Mouse (Mus musculus): ENCODE results near the gene Fut2.
A peak's percentile ranks its signal among the peaks of the same experiment; 100 is the strongest.
"Not testable (repeated sequence)": the region's sequence is repeated elsewhere in the genome, so short reads cannot be mapped to it uniquely, and the experiment has no call there.

The Fut2 gene

DNA sequence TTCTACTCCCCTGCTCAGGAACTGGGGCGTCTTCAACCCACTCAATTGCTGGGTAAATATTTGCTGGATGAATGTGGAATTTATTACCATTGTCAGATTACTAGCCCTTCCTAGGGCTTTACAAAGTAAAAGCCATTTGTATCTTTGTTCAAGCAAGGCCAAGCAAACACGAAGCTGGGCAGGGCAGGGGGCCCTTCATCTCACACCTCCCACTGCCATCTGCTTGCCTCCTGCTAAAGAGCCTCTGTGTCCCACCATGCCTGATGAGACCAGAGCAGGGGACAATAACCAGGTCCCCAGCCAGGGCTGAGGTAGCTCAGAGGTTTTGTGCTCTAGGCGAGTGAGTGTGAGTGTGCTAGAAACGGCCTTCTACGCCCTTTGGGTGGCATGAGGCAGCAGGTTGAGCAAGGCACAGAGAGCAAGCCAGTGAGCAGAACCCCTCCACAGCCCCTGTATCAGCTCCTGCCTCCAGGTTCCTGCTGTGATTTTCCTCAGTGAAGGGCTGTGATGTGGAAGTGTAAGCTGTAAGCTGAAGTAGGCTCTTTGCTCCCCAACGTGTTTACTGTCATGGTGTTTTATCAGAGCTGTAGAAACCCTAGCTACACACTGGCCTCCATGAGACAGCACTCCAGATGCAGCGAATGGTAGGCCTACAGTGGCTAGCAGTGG lies 11.6 kb upstream of the Fut2 start:
- DNase-seq = no peak

DNA sequence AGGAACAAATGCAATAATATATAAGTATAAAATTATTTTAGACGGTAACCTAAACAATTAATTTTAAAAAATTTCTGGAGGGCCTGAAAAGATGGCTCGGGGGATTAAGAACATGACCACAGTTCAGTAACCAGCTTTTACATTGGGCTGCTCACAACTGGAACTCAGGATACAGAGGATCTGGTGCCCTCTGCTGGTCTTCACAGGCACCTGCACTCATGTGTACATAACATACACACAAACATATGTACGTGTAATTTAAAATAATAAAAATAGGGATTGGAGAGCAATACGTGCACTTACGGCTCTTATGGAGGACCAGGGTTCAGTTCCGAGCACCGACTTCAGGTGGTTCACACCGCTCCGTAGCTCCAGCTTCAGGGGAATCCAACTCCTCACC lies 2.7 kb upstream of the Fut2 start:
- DNase-seq = no peak

DNA sequence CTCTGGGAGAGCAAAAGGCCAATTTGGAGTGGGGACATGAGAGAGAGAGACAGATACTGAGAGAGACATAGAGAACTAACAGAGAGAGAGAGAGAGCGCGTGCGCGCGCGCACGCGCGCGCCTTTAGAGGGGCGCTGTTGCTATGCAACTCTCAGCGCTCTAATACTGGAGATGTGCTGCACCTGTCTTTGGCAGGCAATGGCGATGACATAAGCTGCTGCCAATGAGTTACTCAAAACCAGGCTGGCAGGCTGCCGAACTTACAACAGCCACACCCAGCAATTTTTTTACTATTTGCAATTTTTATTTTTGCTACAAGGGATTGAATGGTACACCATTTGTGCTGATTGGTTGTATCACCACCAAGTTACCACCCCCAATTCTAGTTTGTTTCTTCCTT lies 1.6 kb upstream of the Fut2 start:
- no peak for DNase-seq

DNA sequence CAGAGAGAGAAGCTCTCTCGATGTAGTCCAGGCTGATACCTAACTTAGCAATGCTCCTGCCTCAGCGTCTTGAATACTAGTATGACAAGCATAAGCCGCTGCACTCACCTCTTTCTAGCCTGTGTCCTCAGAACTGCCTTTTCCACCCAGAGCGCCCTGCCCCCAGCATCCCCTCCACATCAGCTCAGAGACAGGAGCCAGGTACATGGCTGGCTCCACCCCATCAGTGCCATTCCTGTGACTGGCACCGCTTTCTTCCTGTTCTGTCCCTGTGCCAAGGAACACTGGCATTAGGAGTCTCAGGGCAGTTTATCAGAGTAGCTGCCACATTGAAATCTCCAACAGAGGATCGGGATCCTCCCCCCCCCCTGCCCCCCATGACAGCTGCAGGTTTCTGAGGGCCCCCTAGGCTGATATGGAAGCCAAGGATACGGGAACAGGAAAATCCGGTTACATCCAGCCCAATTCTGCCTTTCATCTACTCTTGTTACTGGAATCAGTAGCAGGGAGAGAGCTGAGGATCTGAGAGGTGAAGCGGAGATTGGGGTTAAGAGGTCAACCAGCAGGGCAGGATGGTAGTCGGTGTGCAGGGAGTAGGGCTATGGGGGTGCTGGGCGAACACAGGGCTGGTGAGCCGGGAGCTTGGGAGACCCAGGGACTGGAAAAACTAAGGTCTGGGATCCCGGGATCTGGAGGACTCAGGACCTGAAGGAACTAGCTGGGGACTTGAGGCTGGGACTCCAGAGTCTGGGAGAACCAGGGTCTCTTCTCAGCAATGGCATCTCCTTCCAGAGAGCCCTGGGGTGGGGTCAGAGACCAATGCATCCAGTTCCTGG lies 673 bp downstream of the Fut2 start:
- DNase-seq = no peak

DNA sequence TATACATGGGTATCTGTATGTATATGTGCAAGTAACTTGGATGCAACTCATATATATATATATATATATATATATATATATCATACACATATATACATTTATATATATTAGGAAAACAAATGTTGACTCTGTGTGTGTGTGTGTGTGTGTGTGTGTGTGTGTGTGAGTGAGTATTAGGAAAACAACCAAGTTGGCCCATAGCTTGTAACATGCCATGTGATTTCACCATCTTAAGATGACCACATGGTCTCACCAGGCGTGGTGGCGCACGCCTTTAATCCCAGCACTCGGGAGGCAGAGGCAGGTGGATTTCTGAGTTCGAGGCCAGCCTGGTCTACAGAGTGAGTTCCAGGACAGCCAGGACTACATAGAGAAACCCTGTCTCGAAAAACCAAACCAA lies 4.5 kb downstream of the Fut2 start:
- DNase-seq = not testable (repeated sequence)

DNA sequence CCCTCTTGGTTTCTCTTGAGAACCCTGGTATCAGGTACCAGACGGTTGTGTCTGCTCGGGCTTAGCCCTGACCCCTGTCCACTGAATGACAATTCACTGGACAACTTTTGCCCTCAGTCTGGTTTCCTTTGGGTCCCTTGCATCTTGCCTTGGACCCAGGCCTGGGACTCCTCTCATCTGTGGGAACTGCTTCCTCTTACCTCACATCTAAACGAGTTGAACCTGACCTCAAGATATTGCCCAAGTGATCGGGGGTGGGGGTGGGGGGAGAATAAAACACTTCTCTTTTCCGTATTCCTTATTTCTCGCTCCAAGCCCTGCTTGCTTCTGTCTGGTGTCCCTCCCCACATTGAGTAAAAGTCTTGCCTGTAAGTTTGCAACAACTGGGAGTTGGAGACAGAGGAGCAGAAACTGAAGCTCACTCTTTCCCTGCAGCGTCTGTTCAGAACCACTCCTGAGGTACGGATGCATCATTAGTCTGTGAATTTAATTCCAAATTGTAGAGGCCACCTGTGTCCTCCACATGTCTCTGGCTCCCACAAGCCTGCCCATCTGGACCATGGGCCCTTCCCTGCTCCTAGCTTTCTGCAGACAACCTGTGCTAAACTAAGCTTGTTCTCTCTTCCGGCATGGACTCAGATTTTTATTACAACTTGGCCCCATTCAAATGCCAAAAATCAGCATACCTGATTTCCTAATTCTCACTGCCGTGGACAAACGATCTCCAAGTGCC lies 5.3 kb downstream of the Fut2 start:
- no peak for DNase-seq

DNA sequence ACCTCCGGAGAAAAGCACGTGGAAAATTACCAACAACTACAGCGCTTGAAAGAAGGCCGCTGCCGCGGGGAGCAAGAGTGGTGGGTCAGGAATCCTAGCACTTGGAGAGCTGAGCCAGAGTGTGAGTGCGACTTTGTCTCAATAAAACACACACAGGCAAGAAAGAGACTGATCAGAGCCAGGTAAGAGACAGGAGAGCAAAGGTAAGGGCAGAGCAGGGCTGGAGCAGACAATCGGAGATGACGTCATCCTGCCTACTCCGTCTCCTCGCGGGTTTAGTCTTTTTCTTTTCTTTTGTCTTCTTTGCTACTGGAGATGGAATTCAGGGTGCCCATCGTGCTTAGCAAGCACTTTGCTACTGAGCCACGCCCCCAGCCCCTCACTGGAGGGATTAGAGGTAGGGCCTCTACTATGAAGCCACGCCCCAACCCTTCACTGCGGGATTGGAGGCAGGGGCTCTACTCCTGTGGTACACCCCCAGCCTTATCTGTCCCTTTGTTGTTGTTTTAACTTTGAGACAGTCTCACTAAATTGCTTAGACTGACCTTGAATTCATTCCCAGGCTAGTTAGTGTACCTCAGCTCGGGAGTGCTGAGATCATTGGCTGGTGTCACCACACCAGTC lies 11.7 kb downstream of the Fut2 start:
- no peak for DNase-seq

DNA sequence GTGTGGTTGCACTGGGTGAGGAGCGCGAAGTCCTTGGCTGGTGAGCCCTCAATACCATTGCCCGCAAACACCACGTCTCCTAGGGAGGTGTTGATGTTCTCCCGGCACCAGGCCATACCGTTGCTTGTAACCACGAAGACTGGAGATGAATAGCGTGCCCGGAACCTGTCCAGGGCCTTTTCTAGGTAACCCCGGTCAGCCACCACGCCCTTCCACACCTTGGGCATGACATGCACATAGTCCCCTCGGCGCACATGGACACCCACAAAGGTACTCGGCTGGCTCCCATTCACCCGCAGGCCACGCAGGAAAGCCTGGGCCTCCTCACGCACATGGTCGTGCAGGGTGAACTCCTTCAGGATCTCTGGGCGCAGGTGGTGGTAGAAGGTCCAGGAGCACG lies 15.7 kb downstream of the Fut2 start:
- DNase-seq = not testable (repeated sequence)

DNA sequence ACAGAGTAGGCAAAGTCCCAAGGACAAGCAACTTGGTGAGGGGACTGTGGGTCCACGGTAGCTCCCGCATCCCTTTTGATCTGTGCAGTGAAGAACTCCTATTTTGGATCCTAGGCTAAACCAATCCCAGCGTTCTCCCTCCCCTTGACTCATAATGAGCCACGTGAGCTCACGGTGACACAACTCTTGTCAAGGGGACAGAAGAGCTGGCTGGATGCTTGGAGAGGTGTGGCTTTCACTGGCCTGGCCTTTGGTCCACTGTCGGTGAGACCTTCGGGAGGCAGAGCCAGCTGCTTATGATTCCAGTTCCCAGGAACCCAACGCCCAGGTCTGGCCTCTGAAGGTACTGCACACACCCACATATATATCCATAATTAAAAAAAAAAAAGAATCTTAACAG lies 16.8 kb downstream of the Fut2 start:
- no peak for DNase-seq

DNA sequence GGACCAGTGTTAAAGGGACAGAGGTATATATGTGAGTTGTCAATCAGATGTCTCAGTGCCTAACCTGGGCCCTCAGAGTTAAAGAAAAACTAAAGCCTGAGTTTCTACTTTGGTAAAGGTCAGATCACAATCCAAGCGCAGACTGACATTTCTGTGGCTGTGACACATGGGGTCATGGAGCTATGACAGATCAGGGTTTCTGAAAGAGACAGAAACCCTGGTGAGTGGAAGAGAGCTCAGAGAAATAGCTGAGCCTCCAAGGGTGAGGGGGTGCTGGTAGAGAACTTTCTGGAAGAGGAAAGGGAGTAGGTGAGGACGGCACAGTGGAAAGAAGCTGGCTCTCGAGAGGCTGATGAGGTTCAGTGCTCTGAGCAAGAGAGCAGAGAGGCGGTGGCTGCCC lies 19.5 kb downstream of the Fut2 start:
- DNase-seq = no peak

DNA sequence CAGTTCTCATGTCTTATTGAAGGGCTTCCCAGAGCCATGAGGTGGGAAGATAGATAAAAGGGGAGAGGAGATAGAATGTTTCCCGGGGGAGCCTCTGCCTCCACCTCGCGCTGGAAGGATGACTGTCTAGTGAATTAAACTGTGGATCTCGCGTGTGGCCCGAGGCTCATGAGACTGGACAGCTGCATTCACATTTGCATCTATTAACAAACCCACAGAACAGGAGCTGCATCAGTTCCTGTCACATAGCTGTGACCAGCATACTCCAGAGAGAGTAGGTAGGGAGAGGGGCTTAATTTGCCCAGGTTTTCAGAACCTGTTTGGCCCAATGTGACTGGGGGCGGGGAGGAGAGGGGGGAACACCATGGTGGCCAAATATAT lies 20.6 kb downstream of the Fut2 start:
- DNase-seq = no peak

DNA sequence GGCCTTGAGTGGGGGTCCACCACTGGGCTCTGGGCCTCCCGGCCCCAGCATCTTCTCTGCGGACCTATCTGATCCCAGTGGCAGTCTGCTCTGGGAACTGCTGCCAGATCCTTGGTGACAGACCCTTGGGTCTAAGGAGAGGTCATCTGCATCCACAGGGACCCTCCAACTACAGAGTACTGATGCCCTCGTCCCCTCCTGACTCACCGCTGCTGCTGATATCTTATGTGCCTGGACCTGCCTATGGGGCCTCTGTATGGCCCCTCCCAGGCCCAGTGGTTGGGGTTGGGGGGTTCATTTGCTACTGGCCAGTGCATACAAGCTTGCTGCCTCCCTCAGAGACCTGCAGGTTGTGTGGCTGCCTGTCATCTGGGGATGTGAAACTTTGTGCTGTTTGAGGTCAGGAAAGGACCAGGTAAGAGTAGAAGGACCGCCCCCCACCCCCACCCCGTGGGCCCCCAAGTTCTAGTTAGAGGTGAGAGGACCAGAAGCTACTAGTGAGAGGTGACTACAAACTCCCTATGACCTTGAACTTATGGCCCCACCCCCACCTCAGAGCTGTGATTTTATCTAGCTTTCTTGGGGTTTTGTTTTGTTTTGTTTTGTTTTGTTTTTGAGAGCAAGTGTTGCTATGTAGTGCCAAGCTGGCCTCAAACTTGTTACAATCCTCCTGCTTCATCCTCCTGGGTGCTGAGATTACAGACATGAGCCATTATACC lies 21.2 kb downstream of the Fut2 start:
- DNase-seq = peak in 1 of 2 experiments; percentile 32

DNA sequence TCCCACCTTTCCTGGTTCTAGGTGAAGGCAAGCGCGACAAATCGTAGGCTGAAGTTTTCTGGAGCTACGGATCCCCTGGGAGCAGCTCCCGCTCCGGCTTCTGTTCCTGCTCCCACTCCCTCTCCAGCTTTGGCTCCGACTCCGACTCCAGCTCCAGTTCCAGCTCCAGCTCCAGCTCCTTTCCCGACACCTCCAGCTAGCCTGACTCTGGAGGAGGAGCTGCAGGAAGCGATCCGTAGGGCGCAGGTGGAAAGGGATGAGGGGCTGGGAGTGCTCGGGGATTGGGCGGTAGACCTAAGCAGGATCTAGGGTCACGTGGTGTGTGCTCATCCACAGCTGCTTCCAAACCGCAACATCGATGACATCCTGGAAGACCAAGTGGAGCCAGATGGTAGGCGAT lies 22.0 kb downstream of the Fut2 start:
- peak; percentile 66 to 68 for DNase-seq

DNA sequence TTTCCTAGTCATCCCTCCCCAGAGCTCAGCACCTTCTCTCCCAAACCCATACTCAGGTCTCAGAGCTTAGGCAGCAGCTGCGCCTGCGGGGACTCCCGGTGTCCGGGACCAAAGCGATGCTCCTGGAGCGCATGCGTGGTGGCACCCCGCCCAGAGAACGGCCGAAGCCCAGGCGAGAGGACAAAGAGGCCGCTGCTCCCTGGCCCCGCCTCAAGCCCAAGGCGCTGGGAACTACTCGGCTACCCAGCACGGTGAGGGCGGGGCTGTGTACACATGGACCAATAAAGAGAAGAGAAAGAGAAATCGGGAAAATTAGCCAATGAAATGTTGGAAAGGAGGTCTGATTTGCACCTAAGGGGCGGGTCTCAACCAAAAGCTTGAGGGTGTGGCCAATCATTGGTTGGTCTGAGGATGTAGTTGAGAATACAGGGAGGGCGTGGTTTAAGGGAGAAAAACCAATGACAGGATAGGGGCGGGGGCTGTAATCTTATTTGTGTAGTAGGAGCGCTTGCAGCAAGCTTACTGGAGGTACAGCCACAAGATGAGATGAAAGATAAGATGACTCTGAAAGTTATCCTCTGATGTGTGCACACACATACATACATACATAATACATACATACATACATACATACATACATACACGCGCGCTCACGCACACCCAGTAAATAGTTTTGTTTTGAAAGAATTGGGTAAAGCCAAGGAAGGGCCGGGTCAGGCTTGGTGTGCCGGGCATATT lies 22.6 kb downstream of the Fut2 start:
- DNase-seq = peak; percentile 99 to 100

DNA sequence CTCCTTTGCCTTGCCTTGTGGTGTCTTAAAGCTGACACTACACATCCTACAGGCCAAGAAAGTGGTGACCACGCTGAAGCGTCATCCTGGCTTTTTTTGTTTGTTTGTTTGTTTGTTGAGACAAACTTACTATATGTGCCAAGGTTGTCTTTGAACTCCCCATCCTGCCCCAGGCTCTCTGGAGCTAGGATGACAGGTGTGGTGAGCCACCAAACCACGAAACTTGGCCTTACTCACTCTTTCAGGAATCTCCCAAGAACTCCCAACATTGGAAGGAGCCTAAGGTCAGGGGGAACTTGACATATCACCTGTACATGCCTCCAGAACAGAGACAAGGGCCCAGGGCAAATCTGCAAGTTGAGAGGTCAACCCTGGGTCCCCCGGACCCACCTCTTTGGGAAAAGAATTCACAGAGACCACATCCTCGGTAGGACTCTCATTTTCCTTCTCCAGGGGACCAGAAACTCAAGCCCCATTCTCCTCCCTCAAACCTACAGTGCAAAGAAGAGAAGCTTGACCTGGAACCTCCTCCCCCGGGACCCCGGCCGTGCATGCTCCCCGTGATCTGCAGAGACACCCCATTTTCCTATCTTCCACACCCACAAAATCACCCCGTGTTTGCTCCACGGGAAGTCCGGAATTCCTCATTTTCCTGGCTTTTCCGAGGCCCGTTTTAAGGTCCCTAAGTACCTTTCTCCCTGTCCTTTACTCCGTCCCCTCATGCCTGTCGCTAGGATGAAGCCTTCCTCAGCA lies 23.5 kb downstream of the Fut2 start:
- DNase-seq = peak in 1 of 2 experiments; percentile 37

DNA sequence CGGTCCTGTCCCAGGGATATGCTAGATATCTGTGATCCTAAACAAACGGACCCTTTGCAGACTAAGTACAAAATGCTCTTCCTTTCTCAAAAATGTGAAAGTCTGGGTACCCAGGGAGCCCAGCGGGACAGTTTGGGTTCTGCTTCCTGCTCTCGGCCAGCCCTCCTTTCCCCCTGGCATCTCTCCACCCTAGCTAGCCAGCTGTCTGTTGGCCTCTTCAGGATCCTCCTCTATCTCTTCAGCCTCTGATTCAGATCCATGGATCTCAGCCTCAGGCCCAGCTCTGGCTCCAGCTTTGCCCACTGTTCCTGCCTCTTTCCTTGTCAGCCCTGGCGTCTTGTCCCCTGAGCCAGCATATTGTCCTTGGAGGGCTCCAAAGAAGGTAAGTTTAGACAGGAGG lies 24.1 kb downstream of the Fut2 start:
- DNase-seq = peak; percentile 59 to 60

DNA sequence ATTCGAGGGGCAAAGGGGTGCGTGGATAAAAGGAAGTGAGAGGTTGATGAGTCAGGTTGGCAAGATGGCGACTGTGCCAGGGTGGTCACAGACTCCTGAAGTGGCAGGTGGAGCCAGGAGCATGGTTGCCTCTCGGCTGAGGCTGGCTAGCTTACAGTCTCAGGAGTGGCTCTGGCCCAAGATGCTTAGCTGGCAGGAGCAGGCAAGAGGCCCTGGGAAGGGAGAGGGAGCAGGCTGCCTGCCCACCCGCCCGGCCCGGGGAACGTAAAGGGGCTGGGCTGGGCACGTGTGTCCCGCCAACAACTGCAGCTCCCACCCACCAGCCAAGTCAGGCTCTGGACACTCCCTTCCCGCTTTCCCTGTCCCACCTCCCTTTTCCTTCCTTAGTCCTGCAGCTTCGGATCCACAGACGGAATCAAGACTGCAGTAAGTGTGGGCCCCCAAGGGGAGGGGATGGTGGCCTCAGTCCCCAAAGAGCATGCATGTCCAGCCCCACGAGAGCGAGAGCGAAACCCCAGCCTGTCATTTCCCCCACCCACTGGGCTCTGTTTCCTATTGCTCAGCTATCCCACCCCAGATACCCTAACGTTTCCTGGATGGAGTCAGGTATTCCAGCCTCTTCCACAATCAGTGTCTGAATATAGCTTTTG lies 24.7 kb downstream of the Fut2 start:
- peak; percentile 59 to 70 for DNase-seq

DNA sequence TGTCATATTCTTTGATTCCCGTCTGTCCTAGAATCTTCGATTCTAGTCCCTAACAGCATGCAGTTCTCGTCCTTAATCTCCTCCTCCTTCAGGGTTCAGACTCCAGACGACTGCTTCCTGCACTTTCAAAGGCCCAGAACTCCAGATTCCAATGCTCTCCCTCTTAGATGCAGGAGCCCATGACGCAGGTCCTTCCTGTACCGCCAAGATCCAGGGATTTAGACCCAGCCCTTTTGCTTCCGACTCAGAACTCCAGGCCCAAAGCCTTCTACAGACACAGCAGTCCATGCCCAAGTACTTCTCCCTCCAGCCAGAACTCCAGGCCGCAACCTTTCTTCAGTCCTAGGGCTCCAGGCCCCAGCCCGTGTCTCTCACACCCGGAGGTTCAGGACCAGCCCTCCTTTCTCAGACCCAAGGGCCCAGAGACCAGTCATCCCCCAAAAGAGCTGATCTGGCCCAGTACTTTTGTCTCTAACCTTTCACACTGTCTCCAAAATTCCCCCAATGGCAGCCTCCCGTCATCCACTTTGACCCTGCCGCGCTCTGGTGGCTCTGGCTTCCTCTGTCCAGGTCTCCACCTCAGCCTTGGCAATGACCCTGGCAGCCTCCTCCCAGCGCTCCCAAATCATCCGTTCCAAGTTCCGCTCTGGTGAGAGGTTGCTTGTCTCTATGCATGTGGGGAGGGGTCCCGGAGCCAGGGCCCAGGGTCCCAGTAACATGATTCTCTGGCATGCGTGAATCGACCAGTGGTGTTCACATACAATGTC lies 25.8 kb downstream of the Fut2 start:
- no peak for DNase-seq

DNA sequence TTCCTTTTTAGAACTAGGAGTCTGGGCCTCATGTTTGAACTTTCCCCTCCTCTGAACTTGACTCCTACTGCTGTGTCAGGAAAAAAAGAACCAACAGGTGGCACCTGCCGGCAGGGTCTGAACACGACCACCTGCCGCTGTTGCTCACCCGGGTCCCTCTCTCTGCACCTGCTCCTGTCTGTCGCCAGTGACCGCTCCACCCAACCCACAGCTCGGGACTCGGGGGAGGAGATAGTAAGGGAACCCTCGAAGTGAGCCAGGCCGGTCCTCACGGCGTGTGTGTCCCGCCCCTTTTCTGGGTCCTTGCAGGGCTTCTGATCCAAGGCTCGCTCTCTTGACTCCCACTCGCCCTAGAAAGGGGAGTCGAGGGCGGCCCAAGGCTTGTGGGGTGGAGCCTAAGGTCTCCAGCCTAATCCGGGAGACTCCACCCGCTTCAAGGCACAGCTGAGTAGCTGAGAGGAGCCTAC lies 26.6 kb downstream of the Fut2 start, which contains the start of gene Mamstr:
TSS of gene Mamstr (plus strand) at position 417 of the 467 bp plus-strand sequence.
- DNase-seq = peak in 1 of 2 experiments; percentile 39

All from cerebellum, adult 18-20 months (tissue).